Mouse (Mus musculus): ENCODE data around the gene Bcl6. TPM values are rescaled to one million over a fixed set of nuclear protein-coding genes. Genes with fewer than 3 reads are reported as not detected.
A peak's percentile ranks its signal among the peaks of the same experiment; 100 is the strongest.

Gene Bcl6
- total RNA-seq, 2 experiments from 2014 or later, result 30.2 to 31.3 TPM

GRCm38 (mm10) chr16:23973635-23974367 lies 14.9 kb downstream of the Bcl6 start:
- DNase-seq (ENCODE audit: low spot score in 2 of 2), result no peak

- DNase-seq (ENCODE audit: low spot score in 2 of 2), result no peak
These were observed 15.8 kb downstream of the Bcl6 start for GRCm38 (mm10) chr16:23972901-23973300.

GRCm38 (mm10) chr16:23972126-23972740 lies 16.4 kb downstream of the Bcl6 start:
- DNase-seq (ENCODE audit: low spot score in 2 of 2), result no peak

GRCm38 (mm10) chr16:23969919-23970318 lies 18.7 kb downstream of the Bcl6 start:
- DNase-seq (ENCODE audit: low spot score in 2 of 2), result no peak

- no peak for DNase-seq (ENCODE audit: low spot score in 2 of 2)
These were observed 19.8 kb downstream of the Bcl6 start for GRCm38 (mm10) chr16:23968888-23969287.

- DNase-seq (ENCODE audit: low spot score in 2 of 2), result no peak
These were observed 21.4 kb downstream of the Bcl6 start for GRCm38 (mm10) chr16:23967301-23967700.

GRCm38 (mm10) chr16:23966066-23966465 lies 22.6 kb downstream of the Bcl6 start:
- no peak for DNase-seq (ENCODE audit: low spot score in 2 of 2)

- no peak for DNase-seq (ENCODE audit: low spot score in 2 of 2)
These were observed 23.8 kb downstream of the Bcl6 start for GRCm38 (mm10) chr16:23964706-23965367.

GRCm38 (mm10) chr16:23963896-23964668 lies 24.6 kb downstream of the Bcl6 start:
- DNase-seq (ENCODE audit: low spot score in 2 of 2), result no peak

GRCm38 (mm10) chr16:23962401-23962800 lies 26.3 kb downstream of the Bcl6 start:
- DNase-seq (ENCODE audit: low spot score in 2 of 2), result no peak

GRCm38 (mm10) chr16:23958938-23959337 lies 29.7 kb downstream of the Bcl6 start:
- DNase-seq (ENCODE audit: low spot score in 2 of 2), result no peak

- no peak for DNase-seq (ENCODE audit: low spot score in 2 of 2)
These were observed 34.7 kb downstream of the Bcl6 start for GRCm38 (mm10) chr16:23953959-23954260.

- DNase-seq (ENCODE audit: low spot score in 2 of 2), result peak in 1 of 2 experiments; percentile 41
These were observed 35.3 kb downstream of the Bcl6 start for GRCm38 (mm10) chr16:23953189-23953958.

- no peak for DNase-seq (ENCODE audit: low spot score in 2 of 2)
These were observed 36.4 kb downstream of the Bcl6 start for GRCm38 (mm10) chr16:23952101-23952727.

GRCm38 (mm10) chr16:23947654-23948053 lies 41.0 kb downstream of the Bcl6 start:
- DNase-seq (ENCODE audit: low spot score in 2 of 2), result no peak

- no peak for DNase-seq (ENCODE audit: low spot score in 2 of 2)
These were observed 43.9 kb downstream of the Bcl6 start for GRCm38 (mm10) chr16:23944801-23945200.

- DNase-seq (ENCODE audit: low spot score in 2 of 2), result no peak
These were observed 54.3 kb downstream of the Bcl6 start for GRCm38 (mm10) chr16:23934397-23934796.

GRCm38 (mm10) chr16:23932294-23932693 lies 56.4 kb downstream of the Bcl6 start, which contains the start of gene Rtp2:
Rtp2 (minus strand) TSS chr16:23932394.
- no peak for DNase-seq (ENCODE audit: low spot score in 2 of 2)

GRCm38 (mm10) chr16:23931275-23931674 lies 57.4 kb downstream of the Bcl6 start:
- DNase-seq (ENCODE audit: low spot score in 2 of 2), result no peak

GRCm38 (mm10) chr16:23930426-23931073 lies 58.1 kb downstream of the Bcl6 start:
- DNase-seq (ENCODE audit: low spot score in 2 of 2), result no peak
